Mouse (Mus musculus) forebrain, embryonic 10.5 days (tissue): Measurements from ENCODE around the gene Ptprd. TPM values are rescaled to one million over a fixed set of nuclear protein-coding genes. Genes with fewer than 3 reads are reported as not detected.

Experiments used
- DNase-seq: peaks from one replicate; pipeline ENCODE4 v3.0.0-alpha.2; 2017; ENCODE audit warnings: low spot score; ENCODE audit errors: extremely low spot score
- H3K27ac ChIP-seq: fragments of 300-500 bp; sonication (generic); 2 replicates; pipeline ENCODE4 v1.5.1; 2016; ENCODE audit warnings: mild to moderate bottlenecking
- H3K27me3 ChIP-seq: fragments of 300-500 bp; sonication (generic); 2 replicates; pipeline ENCODE4 v1.6.1; 2016; ENCODE audit warnings: mild to moderate bottlenecking; ENCODE audit not compliant: poor library complexity, severe bottlenecking
- H3K36me3 ChIP-seq: fragments of 300-500 bp; sonication (generic); replicated peaks from 2 replicates; pipeline ENCODE4 v1.6.1; 2016; ENCODE audit warnings: mild to moderate bottlenecking, moderate library complexity
- H3K4me1 ChIP-seq: fragments of 300-500 bp; sonication (generic); 2 replicates; pipeline ENCODE4 v1.6.1; 2016
- H3K4me3 ChIP-seq: fragments of 300-500 bp; sonication (generic); 2 replicates; pipeline ENCODE4 v1.5.1; 2016; ENCODE audit warnings: mild to moderate bottlenecking, moderate library complexity
- H3K9me3 ChIP-seq: fragments of 300-500 bp; sonication (generic); 2 replicates; pipeline ENCODE4 v1.6.1; 2016; ENCODE audit warnings: mild to moderate bottlenecking, moderate library complexity
- WGBS: fragments of 180-500 bp; shearing (Covaris S2); methylation state at CpG from one replicate; pipeline ENCODE4 v1.1.7; 2016; 5-methylcytosine and 5-hydroxymethylcytosine counted together
- polyA plus RNA-seq: library from polyadenylated mRNA; unstranded; fragments of >200 nt; fragmentation: Nextera tagmentation; extraction: Ambion mirVana; gene quantifications from 2 replicates; pipeline ENCODE4 v1.2.1, GENCODE M21; 2016

Gene Ptprd
- polyA plus RNA-seq, 1 experiment from 2014 or later: 12.2 TPM

DNA sequence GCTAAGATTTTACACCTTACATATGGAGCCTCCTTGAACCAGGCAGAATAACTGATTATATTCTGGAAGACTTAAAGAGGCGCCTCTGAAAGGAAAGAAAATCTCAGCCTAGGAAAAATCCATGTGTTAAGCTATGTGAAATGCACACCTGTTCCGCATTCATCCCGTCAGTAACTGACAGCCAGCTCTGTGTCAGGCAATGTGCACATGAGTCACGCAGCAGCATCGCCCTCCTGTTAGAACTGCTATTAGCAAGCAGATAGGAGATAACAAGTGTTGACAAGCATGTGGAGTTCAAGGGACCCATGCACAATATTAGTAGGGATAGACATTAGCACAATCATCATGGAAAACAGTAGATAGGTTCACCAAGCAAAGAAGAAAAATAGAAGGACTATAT lies 1905.8 kb downstream of the Ptprd start:
- no peak for DNase-seq
- no peaks in the 10 kb centered on the region for H3K36me3 ChIP-seq
- no peak overlapping the region for H3K27ac ChIP-seq
- H3K4me3 ChIP-seq: no peak overlapping the region
- no peaks in the 10 kb centered on the region for H3K27me3 ChIP-seq
- H3K4me1 ChIP-seq: peaks cover 10% of the 10 kb centered on the region
- 92% methylated on average over 5 of the region's 5 CpGs for WGBS
- H3K9me3 ChIP-seq: no peaks in the 10 kb centered on the region

- no peaks in the 10 kb centered on the region for H3K27me3 ChIP-seq
- no peak overlapping the region for H3K4me3 ChIP-seq
- 88% methylated on average over 3 of the region's 3 CpGs for WGBS
- no peaks in the 10 kb centered on the region for H3K4me1 ChIP-seq
- H3K9me3 ChIP-seq: no peaks in the 10 kb centered on the region
- H3K27ac ChIP-seq: no peak overlapping the region
- H3K36me3 ChIP-seq: no peaks in the 10 kb centered on the region
- no peak for DNase-seq
These were observed 1914.4 kb downstream of the Ptprd start for GRCm38 (mm10) chr4:76297375-76297774.

GRCm38 (mm10) chr4:76292733-76293357 lies 1918.9 kb downstream of the Ptprd start:
- H3K36me3 ChIP-seq: no peaks in the 10 kb centered on the region
- no peak overlapping the region for H3K27ac ChIP-seq
- H3K27me3 ChIP-seq: no peaks in the 10 kb centered on the region
- 87% methylated on average over 8 of the region's 8 CpGs for WGBS
- no peaks in the 10 kb centered on the region for H3K9me3 ChIP-seq
- H3K4me1 ChIP-seq: peaks cover 12% of the 10 kb centered on the region
- DNase-seq: no peak
- no peak overlapping the region for H3K4me3 ChIP-seq

DNA sequence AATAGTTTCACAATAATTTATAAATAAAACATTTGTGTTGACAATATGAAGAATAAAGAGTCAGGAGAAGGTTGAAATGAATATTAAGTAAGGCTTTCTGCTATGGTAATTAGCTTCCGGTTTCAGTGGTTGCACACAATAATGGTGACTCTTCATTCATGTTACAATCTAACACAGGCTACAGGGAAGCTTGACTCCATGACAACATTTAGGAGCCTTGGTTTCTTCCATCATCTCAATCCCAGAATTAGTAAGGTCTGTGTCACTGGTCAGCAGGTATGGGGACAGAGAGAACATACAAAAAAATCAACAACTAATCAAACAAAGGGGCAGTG lies 1921.3 kb downstream of the Ptprd start:
- no peaks in the 10 kb centered on the region for H3K36me3 ChIP-seq
- no peak overlapping the region for H3K27ac ChIP-seq
- no peaks in the 10 kb centered on the region for H3K9me3 ChIP-seq
- no peak overlapping the region for H3K4me3 ChIP-seq
- DNase-seq: no peak
- peaks cover 24% of the 10 kb centered on the region for H3K4me1 ChIP-seq
- no peaks in the 10 kb centered on the region for H3K27me3 ChIP-seq
- 80% methylated on average over 1 of the region's 1 CpGs for WGBS

- H3K4me3 ChIP-seq: no peak overlapping the region
- no peaks in the 10 kb centered on the region for H3K36me3 ChIP-seq
- H3K4me1 ChIP-seq: peaks cover 29% of the 10 kb centered on the region
- peak; percentile 18 for DNase-seq
- no peaks in the 10 kb centered on the region for H3K9me3 ChIP-seq
- WGBS: 36% methylated on average over 12 of the region's 12 CpGs
- H3K27ac ChIP-seq: 0 out of 2 replicates have a peak overlapping the region, but pooled peaks have one; percentile 20
- H3K27me3 ChIP-seq: no peaks in the 10 kb centered on the region
These were observed 1921.9 kb downstream of the Ptprd start for GRCm38 (mm10) chr4:76289612-76290483.

DNA sequence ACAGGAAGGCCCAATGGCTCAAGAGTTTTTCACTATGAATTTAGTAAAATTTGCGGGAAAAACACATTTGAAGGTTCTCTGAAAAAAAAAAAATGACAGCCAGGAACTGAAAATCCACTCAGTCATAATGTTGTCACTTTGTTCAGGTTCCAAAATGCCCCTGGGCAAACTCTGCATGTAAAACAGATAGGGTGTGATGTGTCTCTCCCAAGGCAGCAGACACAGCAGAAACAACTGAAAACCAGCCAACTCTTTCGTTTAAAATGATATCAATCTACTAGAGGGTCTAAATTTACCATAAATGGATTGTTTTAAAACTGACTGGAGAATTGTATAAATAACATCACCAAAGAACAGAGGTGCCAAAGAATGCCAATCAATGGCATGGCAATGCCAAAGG lies 1925.7 kb downstream of the Ptprd start:
- 59% methylated on average over 2 of the region's 2 CpGs for WGBS
- Histone ChIP-seq H3K27me3 (no peaks in the 10 kb centered on the region), H3K4me3 (no peak overlapping the region), H3K36me3 (no peaks in the 10 kb centered on the region), H3K27ac (no peak overlapping the region), H3K9me3 (no peaks in the 10 kb centered on the region), H3K4me1 (peaks cover 46% of the 10 kb centered on the region)
- DNase-seq: no peak

GRCm38 (mm10) chr4:76282886-76283285 lies 1928.9 kb downstream of the Ptprd start:
- Histone ChIP-seq H3K27ac (0 out of 2 replicates have a peak overlapping the region, but pooled peaks have one; percentile 5), H3K4me1 (peaks cover 34% of the 10 kb centered on the region), H3K9me3 (no peaks in the 10 kb centered on the region), H3K27me3 (no peaks in the 10 kb centered on the region), H3K4me3 (no peak overlapping the region), H3K36me3 (no peaks in the 10 kb centered on the region)
- WGBS: 27% methylated on average over 4 of the region's 4 CpGs
- no peak for DNase-seq

GRCm38 (mm10) chr4:76262727-76263126 lies 1949.0 kb downstream of the Ptprd start:
- Histone ChIP-seq H3K27ac (no peak overlapping the region), H3K9me3 (no peaks in the 10 kb centered on the region), H3K36me3 (no peaks in the 10 kb centered on the region), H3K4me3 (no peak overlapping the region), H3K4me1 (peaks cover 16% of the 10 kb centered on the region), H3K27me3 (no peaks in the 10 kb centered on the region)
- DNase-seq: no peak
- 88% methylated on average over 4 of the region's 4 CpGs for WGBS

DNA sequence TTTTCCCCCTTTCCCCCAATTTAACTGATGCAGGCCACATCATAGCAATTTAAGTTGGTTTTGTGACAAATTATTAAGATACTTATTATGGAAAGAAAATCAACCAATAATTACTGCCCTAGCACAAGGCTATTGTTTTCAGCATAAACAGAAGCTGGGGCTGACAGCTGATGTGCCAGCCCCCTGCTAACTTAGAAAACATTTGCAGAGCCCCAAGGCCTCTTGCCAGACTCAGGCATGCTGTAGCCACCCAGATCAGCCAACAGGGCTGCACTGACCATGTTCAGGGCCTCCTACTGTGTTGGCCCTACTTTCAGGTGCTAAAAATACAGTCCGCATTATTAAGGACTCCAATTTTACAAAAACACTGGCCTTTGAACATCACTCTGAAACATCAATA lies 1951.1 kb downstream of the Ptprd start:
- peaks cover 16% of the 10 kb centered on the region for H3K4me1 ChIP-seq
- DNase-seq: no peak
- H3K27ac ChIP-seq: no peak overlapping the region
- 91% methylated on average over 1 of the region's 1 CpGs for WGBS
- H3K4me3 ChIP-seq: no peak overlapping the region
- H3K36me3 ChIP-seq: no peaks in the 10 kb centered on the region
- no peaks in the 10 kb centered on the region for H3K27me3 ChIP-seq
- H3K9me3 ChIP-seq: no peaks in the 10 kb centered on the region

DNA sequence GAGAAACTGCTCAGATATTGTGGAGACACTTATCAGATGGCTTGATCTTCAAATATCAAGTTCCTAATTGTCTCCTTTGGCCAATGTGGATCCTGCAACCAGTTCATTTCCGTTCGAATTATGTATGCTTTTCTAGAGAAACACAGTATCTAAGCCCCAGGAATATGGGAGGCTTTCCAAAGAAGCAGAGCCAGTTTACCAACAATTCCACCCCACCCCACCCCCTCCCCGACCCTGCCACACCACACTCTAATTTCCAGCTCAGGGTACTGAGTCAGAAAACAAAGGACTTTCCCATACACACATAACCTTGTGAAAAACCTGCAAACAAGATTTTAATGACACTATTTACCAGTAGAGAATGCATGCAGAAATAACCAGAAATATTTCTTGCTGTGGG lies 1951.5 kb downstream of the Ptprd start:
- Histone ChIP-seq H3K4me3 (no peak overlapping the region), H3K9me3 (no peaks in the 10 kb centered on the region), H3K27me3 (no peaks in the 10 kb centered on the region), H3K27ac (no peak overlapping the region), H3K4me1 (peaks cover 16% of the 10 kb centered on the region), H3K36me3 (no peaks in the 10 kb centered on the region)
- WGBS: 71% methylated on average over 3 of the region's 3 CpGs
- no peak for DNase-seq

GRCm38 (mm10) chr4:76259636-76260035 lies 1952.1 kb downstream of the Ptprd start:
- DNase-seq: no peak
- 80% methylated on average over 2 of the region's 2 CpGs for WGBS
- H3K36me3 ChIP-seq: no peaks in the 10 kb centered on the region

GRCm38 (mm10) chr4:76244371-76244770 lies 1967.4 kb downstream of the Ptprd start:
- no peak overlapping the region for H3K4me3 ChIP-seq
- H3K27ac ChIP-seq: no peak overlapping the region
- no peaks in the 10 kb centered on the region for H3K36me3 ChIP-seq
- H3K27me3 ChIP-seq: no peaks in the 10 kb centered on the region
- no peak for DNase-seq
- 79% methylated on average over 6 of the region's 6 CpGs for WGBS
- H3K9me3 ChIP-seq: no peaks in the 10 kb centered on the region
- H3K4me1 ChIP-seq: peaks cover 10% of the 10 kb centered on the region

More at GRCm38 (mm10) chr4:76259636-76260035, 1952.1 kb downstream of the Ptprd start:
- no peaks in the 10 kb centered on the region for H3K27me3 ChIP-seq
- peaks cover 16% of the 10 kb centered on the region for H3K4me1 ChIP-seq
- no peak overlapping the region for H3K4me3 ChIP-seq
- no peaks in the 10 kb centered on the region for H3K9me3 ChIP-seq
- H3K27ac ChIP-seq: no peak overlapping the region

GRCm38 (mm10) chr4:76241542-76241941 lies 1970.2 kb downstream of the Ptprd start:
- Histone ChIP-seq H3K27me3 (no peaks in the 10 kb centered on the region), H3K9me3 (no peaks in the 10 kb centered on the region), H3K36me3 (no peaks in the 10 kb centered on the region), H3K27ac (no peak overlapping the region), H3K4me1 (peaks cover 31% of the 10 kb centered on the region), H3K4me3 (no peak overlapping the region)
- no peak for DNase-seq
